33 mouse cellular contexts compared by ENCODE assay signal in genomic region chr19:43809331-43809730, GRCm38 (mm10). TPM values are rescaled to one million over a fixed set of nuclear protein-coding genes. Genes with fewer than 3 reads are reported as not detected.
DNase-seq lines count a peak whose midpoint lies in the region; ATAC-seq and TF ChIP-seq lines count a peak whose summit lies in the region.
"Had no signal": no experiment of that assay in that cellular context is flagged by ENCODE, and none has a peak within 500 bp of the region (broad histone marks: within the 10 kb centered on the region; RNA-seq: fewer than 3 reads in every experiment).

No protein-coding gene starts in this region.

- peak; percentile 2 for DNase-seq in CD4-positive, CD25-positive, alpha-beta regulatory T cell, adult 2 months (ENCODE audit: low read depth, low spot score)
- DNase-seq in CH12.LX (ENCODE audit: extremely low read depth) (peak; percentile 66), ZHBTc4 (ENCODE audit: low read depth, low spot score) (peak; percentile 62)
- no peak for DNase-seq in heart, embryonic 10.5 days (ENCODE audit: low spot score)
- DNase-seq in thymus, adult 2 months: no peak
- DNase-seq: adrenal gland, adult 2 months; cerebellum, adult 11 months; cerebellum, adult 9-10 months; cerebellum, postnatal 36 days; embryo, embryonic 11 days; gastrocnemius, postnatal 10 days; kidney, adult 11 months; kidney, postnatal 36 days; liver, embryonic 13.5 days; lung, embryonic 14.5 days; lung, postnatal 14 days had no signal

- no peak overlapping the region for H3K9ac ChIP-seq in CH12.LX (ENCODE audit: insufficient read depth, low read depth)
- no peak overlapping the region for H3K9ac ChIP-seq in kidney, embryonic 14.5 days (ENCODE audit: low read depth, low read length)
- H3K9ac ChIP-seq: embryonic facial prominence, embryonic 12.5 days; heart, embryonic 15.5 days; hindbrain, embryonic 12.5 days; kidney, embryonic 15.5 days; limb, embryonic 12.5 days; liver, embryonic 13.5 days; lung, embryonic 14.5 days; midbrain, embryonic 12.5 days; neural tube, embryonic 12.5 days had no signal

- no peak overlapping the region for H3K27ac ChIP-seq in CH12.LX (ENCODE audit: insufficient read depth, low read depth)
- H3K27ac ChIP-seq in heart, embryonic 10.5 days: no peak overlapping the region
- H3K27ac ChIP-seq in thymus, adult 2 months (ENCODE audit: control insufficient read depth, insufficient read depth, low read length): no peak overlapping the region
- no peak overlapping the region for H3K27ac ChIP-seq in kidney, embryonic 14.5 days (ENCODE audit: low read depth, low read length)
- H3K27ac ChIP-seq: embryonic facial prominence, embryonic 12.5 days; heart, embryonic 15.5 days; hindbrain, embryonic 12.5 days; hindbrain, postnatal 0 days; kidney, embryonic 15.5 days; layer of hippocampus, adult 2 months; left cerebral cortex, adult 2 months; limb, embryonic 12.5 days; liver, embryonic 13.5 days; midbrain, embryonic 12.5 days; neural tube, embryonic 12.5 days had no signal

- H3K4me2 ChIP-seq in CH12.LX (ENCODE audit: insufficient read depth, low read depth, poor library complexity, severe bottlenecking): no peak overlapping the region; the same call in 1 of the 2 replicates
- H3K4me2 ChIP-seq in kidney, embryonic 14.5 days (replicated peaks; ENCODE audit: low read depth, low read length): no peak overlapping the region
- H3K4me2 ChIP-seq: embryonic facial prominence, embryonic 12.5 days; heart, embryonic 15.5 days; hindbrain, embryonic 12.5 days; kidney, embryonic 15.5 days; limb, embryonic 12.5 days; liver, embryonic 13.5 days; lung, embryonic 14.5 days; midbrain, embryonic 12.5 days; neural tube, embryonic 12.5 days had no signal

- H3K4me3 ChIP-seq in CH12.LX (replicated peaks in 1 of 3; ENCODE audit: low read depth in 2 of 3, low read length in 2 of 3, poor library complexity in 1 of 3): no peak overlapping the region
- H3K4me3 ChIP-seq in heart, embryonic 10.5 days: no peak overlapping the region
- no peak overlapping the region for H3K4me3 ChIP-seq in thymus, adult 2 months (ENCODE audit: control insufficient read depth, insufficient read depth, low read length)
- H3K4me3 ChIP-seq in kidney, embryonic 14.5 days (ENCODE audit: low read length): no peak overlapping the region
- H3K4me3 ChIP-seq: embryonic facial prominence, embryonic 12.5 days; heart, embryonic 15.5 days; hindbrain, embryonic 12.5 days; kidney, embryonic 15.5 days; layer of hippocampus, adult 2 months; left cerebral cortex, adult 2 months; limb, embryonic 12.5 days; liver, embryonic 13.5 days; midbrain, embryonic 12.5 days; myocyte; neural tube, embryonic 12.5 days had no signal

- no peaks in the 10 kb centered on the region for H3K36me3 ChIP-seq in CH12.LX (replicated peaks in 1 of 2; ENCODE audit: control insufficient read depth in 1 of 2, insufficient read depth in 1 of 2, low read length in 1 of 2)
- no peaks in the 10 kb centered on the region for H3K36me3 ChIP-seq in heart, embryonic 10.5 days
- H3K36me3 ChIP-seq in thymus, adult 2 months (ENCODE audit: control insufficient read depth, insufficient read depth, low read length): no peaks in the 10 kb centered on the region
- H3K36me3 ChIP-seq in kidney, embryonic 14.5 days (ENCODE audit: control insufficient read depth, insufficient read depth, low read length): no peaks in the 10 kb centered on the region
- H3K36me3 ChIP-seq: embryonic facial prominence, embryonic 12.5 days; heart, embryonic 15.5 days; hindbrain, embryonic 12.5 days; kidney, embryonic 15.5 days; limb, embryonic 12.5 days; liver, embryonic 13.5 days; midbrain, embryonic 12.5 days; neural tube, embryonic 12.5 days had no signal

- dilution Hi-C loops in CH12.LX (cut with MboI; ENCODE audit: extremely low pct_ligation_motif_present, extremely low pct_unique_long_range_greater_than_20kb, low sequenced_read_pairs): no loop called here

- in situ Hi-C loops in CH12.LX (cut with MboI; ENCODE audit: low pct_ligation_motif_present, low pct_unique_long_range_greater_than_20kb, low sequenced_read_pairs): no loop called here

- H3K27me3 ChIP-seq in CH12.LX (replicated peaks): no peaks in the 10 kb centered on the region
- no peaks in the 10 kb centered on the region for H3K27me3 ChIP-seq in heart, embryonic 10.5 days (ENCODE audit: insufficient read depth, poor library complexity, severe bottlenecking)
- no peaks in the 10 kb centered on the region for H3K27me3 ChIP-seq in thymus, adult 2 months (ENCODE audit: control insufficient read depth, insufficient read depth, low read length)
- no peaks in the 10 kb centered on the region for H3K27me3 ChIP-seq in kidney, embryonic 14.5 days (ENCODE audit: control insufficient read depth, insufficient read depth, low read length)
- H3K27me3 ChIP-seq: embryonic facial prominence, embryonic 12.5 days; heart, embryonic 15.5 days; hindbrain, embryonic 12.5 days; kidney, embryonic 15.5 days; limb, embryonic 12.5 days; liver, embryonic 13.5 days; midbrain, embryonic 12.5 days; neural tube, embryonic 12.5 days had no signal

- no peak for ATAC-seq in CD4-positive, CD25-positive, alpha-beta regulatory T cell, adult 4 months
- ATAC-seq in megakaryocyte progenitor cell, adult 5-6 weeks (replicated peaks; ENCODE audit: poor library complexity): peak; percentile 69
- ATAC-seq in kidney, embryonic 14.5 days (ENCODE audit: low FRiP score, low TSS enrichment): no peak
- ATAC-seq: activated CD4-positive, CD25-positive, alpha-beta regulatory T cell, adult 4 months; forebrain, embryonic 14.5 days; hindbrain, postnatal 0 days had no signal

- TF ChIP-seq POLR2A in CH12.LX (IDR thresholded peaks at IDR 0.05; ENCODE audit: low read depth, low read length): no peak
- no peak for TF ChIP-seq POLR2A in thymus, adult 2 months (IDR thresholded peaks at IDR 0.05; ENCODE audit: control insufficient read depth, extremely low read depth, insufficient read depth, low read length, poor library complexity)

- no peak for TF ChIP-seq RAD21 in CH12.LX (IDR thresholded peaks at IDR 0.05; ENCODE audit: low read depth, low read length)

- TF ChIP-seq EP300 in CH12.LX (IDR thresholded peaks at IDR 0.05; ENCODE audit: low read length): no peak

- peaks cover 5 to 10% of the 10 kb centered on the region in 2 experiments for H3K4me1 ChIP-seq in CH12.LX (ENCODE audit: control insufficient read depth in 1 of 2, insufficient read depth in 2 of 2)
- 0 out of 2 replicates have a peak, but pooled peaks cover 3% of the 10 kb centered on the region for H3K4me1 ChIP-seq in heart, embryonic 10.5 days
- no peaks in the 10 kb centered on the region for H3K4me1 ChIP-seq in thymus, adult 2 months (replicated peaks; ENCODE audit: control insufficient read depth, insufficient read depth, low read length)
- no peaks in the 10 kb centered on the region for H3K4me1 ChIP-seq in kidney, embryonic 14.5 days (ENCODE audit: control insufficient read depth, insufficient read depth, low read length)
- H3K4me1 ChIP-seq: embryonic facial prominence, embryonic 12.5 days; heart, embryonic 15.5 days; hindbrain, embryonic 12.5 days; kidney, embryonic 15.5 days; limb, embryonic 12.5 days; midbrain, embryonic 12.5 days; neural tube, embryonic 12.5 days had no signal

- H3K79me2 ChIP-seq in CH12.LX (replicated peaks; ENCODE audit: control insufficient read depth, extremely low read depth, insufficient read depth, poor library complexity, severe bottlenecking): no peaks in the 10 kb centered on the region

- no peaks in the 10 kb centered on the region for H3K9me3 ChIP-seq in CH12.LX (replicated peaks; ENCODE audit: low read length)
- H3K9me3 ChIP-seq in heart, embryonic 10.5 days: no peaks in the 10 kb centered on the region
- no peaks in the 10 kb centered on the region for H3K9me3 ChIP-seq in kidney, embryonic 14.5 days (ENCODE audit: control insufficient read depth, low read length)
- H3K9me3 ChIP-seq: embryonic facial prominence, embryonic 12.5 days; heart, embryonic 15.5 days; hindbrain, embryonic 12.5 days; kidney, embryonic 15.5 days; limb, embryonic 12.5 days; liver, embryonic 13.5 days; midbrain, embryonic 12.5 days; neural tube, embryonic 12.5 days had no signal

- TF ChIP-seq CTCF in CH12.LX (conservative IDR thresholded peaks at IDR 0.05 in 1 of 2, IDR thresholded peaks at IDR 0.05 in 1 of 2; ENCODE audit: low read depth in 2 of 2, low read length in 2 of 2): no peak
- TF ChIP-seq CTCF in thymus, adult 2 months (IDR thresholded peaks at IDR 0.05; ENCODE audit: borderline replicate concordance, control insufficient read depth, extremely low read depth, insufficient read depth, low read length, poor library complexity): no peak

- 37% methylated on average over 4 of the region's 4 CpGs for WGBS in heart, embryonic 10.5 days
- WGBS in thymus, adult 2 months: 57% methylated on average over 4 of the region's 4 CpGs
- WGBS in kidney, embryonic 14.5 days: 26% methylated on average over 4 of the region's 4 CpGs

RNA-seq across cellular contexts. Expression of gene Abcc2, which starts 27.3 kb away (rescaled TPM):
- not detected for polyA plus RNA-seq in CD4-positive, CD25-positive, alpha-beta regulatory T cell, adult 4 months (2017; shearing (Covaris generic))
- total RNA-seq in CH12.LX (2012; rRNA removed) (0.08 TPM in 2 replicates), CH12.LX (2014; rRNA removed) (0.09 and 0.18 TPM in 2 replicates)
- 0.39 and 0.41 TPM in 2 replicates for polyA plus RNA-seq in CH12.LX (2012; ENCODE audit: insufficient read length, low read depth)
- 4.1 and 7.2 TPM in 2 replicates for total RNA-seq in megakaryocyte progenitor cell, adult 5-6 weeks (2015)
- total RNA-seq in megakaryocyte progenitor cell, adult 5-6 weeks (2017): 1.6 and 2.4 TPM in 2 replicates
- 0.05 and 0.31 TPM in 2 replicates for polyA plus RNA-seq in heart, embryonic 10.5 days (2016; fragmentation: Nextera tagmentation; extraction: Ambion mirVana)
- 0.46 and 1.1 TPM in 2 replicates for polyA plus RNA-seq in thymus, adult 2 months (2012; rRNA removed)
- 0.94 and 1.7 TPM in 2 replicates for polyA plus RNA-seq in kidney, embryonic 14.5 days (2014; fragmentation: Nextera tagmentation; extraction: Ambion mirVana)
- total RNA-seq: heart, postnatal 25 days; layer of hippocampus, adult 2 months had no signal
- polyA plus RNA-seq: activated CD4-positive, CD25-positive, alpha-beta regulatory T cell, adult 4 months; forebrain, embryonic 14.5 days; hindbrain, embryonic 12.5 days; limb, embryonic 12.5 days; lung, embryonic 14.5 days; midbrain, embryonic 12.5 days; myocyte had no signal

RNA-seq across cellular contexts. Expression of gene Cox15, which starts 56.5 kb away (rescaled TPM):
- polyA plus RNA-seq in CD4-positive, CD25-positive, alpha-beta regulatory T cell, adult 4 months (2017; shearing (Covaris generic)): 10 to 100 TPM in 1 of 2 experiments, 1 to 10 TPM in 1; 7.4 to 14.6 TPM
- total RNA-seq in CH12.LX (2012; rRNA removed) (17.4 and 19.3 TPM in 2 replicates), CH12.LX (2014; rRNA removed) (18.1 and 20.2 TPM in 2 replicates)
- 24.6 and 26.9 TPM in 2 replicates for polyA plus RNA-seq in CH12.LX (2012; ENCODE audit: insufficient read length, low read depth)
- 14.0 and 15.4 TPM in 2 replicates for total RNA-seq in megakaryocyte progenitor cell, adult 5-6 weeks (2015)
- 13.6 and 42.0 TPM in 2 replicates for total RNA-seq in megakaryocyte progenitor cell, adult 5-6 weeks (2017)
- polyA plus RNA-seq in heart, embryonic 10.5 days (2016; fragmentation: Nextera tagmentation; extraction: Ambion mirVana): 16.0 and 17.5 TPM in 2 replicates
- 17.3 and 17.4 TPM in 2 replicates for polyA plus RNA-seq in thymus, adult 2 months (2012; rRNA removed)
- polyA plus RNA-seq in kidney, embryonic 14.5 days (2014; fragmentation: Nextera tagmentation; extraction: Ambion mirVana): 5.7 and 10.5 TPM in 2 replicates

RNA-seq across cellular contexts. Expression of gene Cutc, which starts 56.5 kb away (rescaled TPM):
- 10 to 100 TPM; 12.5 to 16.8 TPM for polyA plus RNA-seq in CD4-positive, CD25-positive, alpha-beta regulatory T cell, adult 4 months (2017; shearing (Covaris generic))
- 10.0 and 10.1 TPM in 2 replicates for total RNA-seq in CH12.LX (2012; rRNA removed)
- total RNA-seq in CH12.LX (2014; rRNA removed): 18.2 and 18.5 TPM in 2 replicates
- polyA plus RNA-seq in CH12.LX (2012; ENCODE audit: insufficient read length, low read depth): 22.7 and 29.4 TPM in 2 replicates
- 38.6 and 39.0 TPM in 2 replicates for total RNA-seq in megakaryocyte progenitor cell, adult 5-6 weeks (2015)
- 18.1 and 28.1 TPM in 2 replicates for total RNA-seq in megakaryocyte progenitor cell, adult 5-6 weeks (2017)
- 10.1 and 14.9 TPM in 2 replicates for polyA plus RNA-seq in heart, embryonic 10.5 days (2016; fragmentation: Nextera tagmentation; extraction: Ambion mirVana)
- polyA plus RNA-seq in thymus, adult 2 months (2012; rRNA removed): 5.4 and 5.5 TPM in 2 replicates
- polyA plus RNA-seq in kidney, embryonic 14.5 days (2014; fragmentation: Nextera tagmentation; extraction: Ambion mirVana): 15.3 and 18.0 TPM in 2 replicates

Comparison
In these comparisons a context has a peak if more than half of its experiments do, and no peak if none do; other contexts are left out.
1. DNase-seq: peak in CD4-positive, CD25-positive, alpha-beta regulatory T cell, adult 2 months (single experiment), CH12.LX (single experiment) and ZHBTc4 (single experiment); none in heart, embryonic 10.5 days (single experiment) and thymus, adult 2 months (single experiment).